Mouse (Mus musculus): ENCODE results near the gene Rhag.

DNA sequence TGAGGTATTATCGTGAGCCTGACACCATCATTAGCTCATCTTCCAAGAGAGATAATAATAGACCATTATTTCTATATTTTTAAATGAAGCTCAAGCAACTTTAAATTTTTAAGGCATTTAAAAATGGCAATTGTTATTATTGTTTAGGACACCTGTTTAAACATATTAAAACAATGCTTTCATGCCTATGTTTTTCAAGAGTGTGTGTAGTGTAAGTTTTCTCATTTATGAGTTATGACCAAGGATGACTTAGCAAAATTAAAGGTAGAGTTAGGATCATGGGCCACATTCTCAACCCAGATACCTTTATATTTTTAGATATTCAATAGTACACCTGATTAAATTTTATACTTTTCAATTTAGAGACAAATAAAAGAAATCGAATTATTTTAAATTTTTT is 1.3 kb downstream of the Rhag start:
- TF ChIP-seq CTCF (IDR thresholded peaks at IDR 0.05; ENCODE audit: borderline replicate concordance, insufficient read depth, low read depth, low read length), result no peak
- TF ChIP-seq POLR2A (IDR thresholded peaks at IDR 0.05; ENCODE audit: borderline replicate concordance, insufficient read depth, low read length), result no peak
